Mouse (Mus musculus) hindbrain, embryonic 13.5 days (tissue): ENCODE measurements around the gene Nfib. TPM values are rescaled to one million over a fixed set of nuclear protein-coding genes. Genes with fewer than 3 reads are reported as not detected.
A peak's percentile ranks its signal among the peaks of the same experiment; 100 is the strongest.

ENCODE experiments used
- ATAC-seq: fragments of 200-750 bp; cut with Nextera tagmentation; 2 replicates; pipeline ENCODE4 v1.8.0; 2017; ENCODE audit warnings: moderate TSS enrichment; ENCODE audit not compliant: low FRiP score
- H3K27ac ChIP-seq: fragments of 300-500 bp; sonication (generic); 2 replicates; pipeline ENCODE4 v1.5.1; 2015; ENCODE audit warnings: inconsistent platforms, mild to moderate bottlenecking, moderate library complexity
- H3K27me3 ChIP-seq: fragments of 300-500 bp; sonication (generic); 2 replicates; pipeline ENCODE4 v1.6.1; 2015; ENCODE audit warnings: mild to moderate bottlenecking, inconsistent platforms
- H3K36me3 ChIP-seq: fragments of 300-500 bp; sonication (generic); 2 replicates; pipeline ENCODE4 v1.6.1; 2015; ENCODE audit warnings: mild to moderate bottlenecking, inconsistent platforms
- H3K4me1 ChIP-seq: fragments of 300-500 bp; sonication (generic); replicated peaks from 2 replicates; pipeline ENCODE4 v1.6.1; 2015; ENCODE audit warnings: inconsistent platforms
- H3K4me2 ChIP-seq: fragments of 300-500 bp; sonication (generic); 2 replicates; pipeline ENCODE4 v1.6.1; 2015; ENCODE audit warnings: inconsistent platforms, mild to moderate bottlenecking, moderate library complexity
- H3K4me3 ChIP-seq: fragments of 300-500 bp; sonication (generic); 2 replicates; pipeline ENCODE4 v1.5.1; 2015; ENCODE audit warnings: mild to moderate bottlenecking, inconsistent platforms
- H3K9ac ChIP-seq: fragments of 300-500 bp; sonication (generic); 2 replicates; pipeline ENCODE4 v1.6.1; 2015; ENCODE audit warnings: mild to moderate bottlenecking, inconsistent platforms
- H3K9me3 ChIP-seq: fragments of 300-500 bp; sonication (generic); 2 replicates; pipeline ENCODE4 v1.6.1; 2016; ENCODE audit warnings: inconsistent platforms
- WGBS: fragments of 180-500 bp; shearing (Covaris S2); methylation state at CpG from one replicate; pipeline ENCODE4 v1.1.7; 2015; 5-methylcytosine and 5-hydroxymethylcytosine counted together
- polyA plus RNA-seq: library from polyadenylated mRNA; unstranded; fragments of >200 nt; fragmentation: Nextera tagmentation; extraction: Ambion mirVana; gene quantifications from 2 replicates; pipeline ENCODE4 v1.2.1, GENCODE M21; 2015

Gene Nfib
- polyA plus RNA-seq, 1 experiment from 2014 or later = 107 TPM

GRCm38 (mm10) chr4:82512335-82512734 is 193.2 kb downstream of the Nfib start:
- H3K36me3 ChIP-seq = no peaks in the 10 kb centered on the region
- peak overlapping the region; percentile 75 for H3K9ac ChIP-seq
- peak overlapping the region; percentile 92 for H3K27ac ChIP-seq
- no peaks in the 10 kb centered on the region for H3K9me3 ChIP-seq
- WGBS = under 1% methylated on average over 13 of the region's 13 CpGs
- peak overlapping the region; percentile 51 for H3K4me3 ChIP-seq
- peaks cover 29% of the 10 kb centered on the region for H3K4me1 ChIP-seq
- 0 out of 2 replicates have a peak, but pooled peaks cover 2% of the 10 kb centered on the region for H3K27me3 ChIP-seq
- H3K4me2 ChIP-seq = peak overlapping the region; percentile 94
- no peak for ATAC-seq

GRCm38 (mm10) chr4:82511524-82511923 is 194.0 kb downstream of the Nfib start:
- WGBS = 0% methylated on average over 8 of the region's 8 CpGs
- peak overlapping the region; percentile 55; the same call in 1 of the 2 replicates for H3K9ac ChIP-seq
- peaks cover 34% of the 10 kb centered on the region for H3K4me1 ChIP-seq
- H3K9me3 ChIP-seq = no peaks in the 10 kb centered on the region
- H3K4me2 ChIP-seq = peak overlapping the region; percentile 94
- no peaks in the 10 kb centered on the region for H3K36me3 ChIP-seq
- H3K4me3 ChIP-seq = peak overlapping the region; percentile 51
- 0 out of 2 replicates have a peak, but pooled peaks cover 2% of the 10 kb centered on the region for H3K27me3 ChIP-seq
- peak overlapping the region; percentile 92 for H3K27ac ChIP-seq
- ATAC-seq = peak; percentile 37; the same call in 1 of the 2 replicates

- Histone ChIP-seq H3K27ac (peak overlapping the region; percentile 92), H3K27me3 (0 out of 2 replicates have a peak, but pooled peaks cover 2% of the 10 kb centered on the region), H3K4me1 (peaks cover 34% of the 10 kb centered on the region), H3K4me3 (peak overlapping the region; percentile 51), H3K36me3 (no peaks in the 10 kb centered on the region), H3K9ac (peak overlapping the region; percentile 56), H3K4me2 (peak overlapping the region; percentile 94), H3K9me3 (no peaks in the 10 kb centered on the region)
- no peak for ATAC-seq
- WGBS = 4% methylated on average over 16 of the region's 16 CpGs
Measured at GRCm38 (mm10) chr4:82511001-82511513, 194.5 kb downstream of the Nfib start.

GRCm38 (mm10) chr4:82509771-82510170 is 195.8 kb downstream of the Nfib start:
- no peak for ATAC-seq
- H3K27ac ChIP-seq = peak overlapping the region; percentile 99
- peak overlapping the region; percentile 84 for H3K4me3 ChIP-seq
- H3K27me3 ChIP-seq = 0 out of 2 replicates have a peak, but pooled peaks cover 2% of the 10 kb centered on the region
- peak overlapping the region; percentile 99 for H3K9ac ChIP-seq
- H3K4me2 ChIP-seq = peak overlapping the region; percentile 94
- H3K36me3 ChIP-seq = no peaks in the 10 kb centered on the region
- H3K9me3 ChIP-seq = no peaks in the 10 kb centered on the region
- WGBS = 11% methylated on average over 4 of the region's 4 CpGs
- H3K4me1 ChIP-seq = peaks cover 34% of the 10 kb centered on the region

- H3K9me3 ChIP-seq = no peaks in the 10 kb centered on the region
- 25% methylated on average over 2 of the region's 2 CpGs for WGBS
- no peaks in the 10 kb centered on the region for H3K36me3 ChIP-seq
- peak overlapping the region; percentile 94 for H3K4me2 ChIP-seq
- H3K4me1 ChIP-seq = peaks cover 37% of the 10 kb centered on the region
- peaks cover 4% of the 10 kb centered on the region; the same call in 1 of the 2 replicates for H3K27me3 ChIP-seq
- no peak for ATAC-seq
- H3K9ac ChIP-seq = peak overlapping the region; percentile 99
- H3K27ac ChIP-seq = peak overlapping the region; percentile 99
- peak overlapping the region; percentile 84 for H3K4me3 ChIP-seq
Measured at GRCm38 (mm10) chr4:82509166-82509767, 196.3 kb downstream of the Nfib start.

GRCm38 (mm10) chr4:82508281-82508687 is 197.3 kb downstream of the Nfib start:
- peak overlapping the region; percentile 94 for H3K4me2 ChIP-seq
- 5% methylated on average over 7 of the region's 7 CpGs for WGBS

GRCm38 (mm10) chr4:82507541-82508280 is 197.8 kb downstream of the Nfib start:
- H3K4me2 ChIP-seq = peak overlapping the region; percentile 94
- peaks cover 39% of the 10 kb centered on the region for H3K4me1 ChIP-seq
- H3K9ac ChIP-seq = peak overlapping the region; percentile 99
- WGBS = 3% methylated on average over 15 of the region's 15 CpGs
- peaks cover 5% of the 10 kb centered on the region; the same call in 1 of the 2 replicates for H3K27me3 ChIP-seq
- no peaks in the 10 kb centered on the region for H3K9me3 ChIP-seq
- ATAC-seq = no peak
- H3K4me3 ChIP-seq = peak overlapping the region; percentile 84
- peak overlapping the region; percentile 99 for H3K27ac ChIP-seq
- H3K36me3 ChIP-seq = no peaks in the 10 kb centered on the region

More at GRCm38 (mm10) chr4:82508281-82508687, 197.3 kb downstream of the Nfib start:
- no peak for ATAC-seq
- Histone ChIP-seq H3K27me3 (peaks cover 5% of the 10 kb centered on the region; the same call in 1 of the 2 replicates), H3K36me3 (no peaks in the 10 kb centered on the region), H3K4me3 (peak overlapping the region; percentile 84), H3K27ac (peak overlapping the region; percentile 99), H3K4me1 (peaks cover 40% of the 10 kb centered on the region), H3K9ac (peak overlapping the region; percentile 99), H3K9me3 (no peaks in the 10 kb centered on the region)

GRCm38 (mm10) chr4:82506731-82507331 is 198.7 kb downstream of the Nfib start:
- Histone ChIP-seq H3K27ac (peak overlapping the region; percentile 99), H3K4me3 (peak overlapping the region; percentile 84), H3K9me3 (no peaks in the 10 kb centered on the region), H3K36me3 (no peaks in the 10 kb centered on the region), H3K4me2 (peak overlapping the region; percentile 94), H3K4me1 (peaks cover 31% of the 10 kb centered on the region), H3K9ac (peak overlapping the region; percentile 99), H3K27me3 (peaks cover 5% of the 10 kb centered on the region; the same call in 1 of the 2 replicates)
- ATAC-seq = peak; percentile 70
- WGBS = under 1% methylated on average over 26 of the region's 30 CpGs

- H3K27me3 ChIP-seq = peaks cover 5% of the 10 kb centered on the region; the same call in 1 of the 2 replicates
- H3K4me1 ChIP-seq = peaks cover 24% of the 10 kb centered on the region
- under 1% methylated on average over 22 of the region's 81 CpGs for WGBS
- peak; percentile 73 for ATAC-seq
- H3K4me2 ChIP-seq = peak overlapping the region; percentile 94
- no peaks in the 10 kb centered on the region for H3K9me3 ChIP-seq
- peak overlapping the region; percentile 99 for H3K9ac ChIP-seq
- no peaks in the 10 kb centered on the region for H3K36me3 ChIP-seq
- H3K27ac ChIP-seq = peak overlapping the region; percentile 99
- peak overlapping the region; percentile 84 for H3K4me3 ChIP-seq
Measured at GRCm38 (mm10) chr4:82506081-82506730, 199.3 kb downstream of the Nfib start.

GRCm38 (mm10) chr4:82505121-82506031 is 200.2 kb downstream of the Nfib start:
- ATAC-seq = peak; percentile 41
- Histone ChIP-seq H3K27ac (peak overlapping the region; percentile 99), H3K4me1 (peaks cover 23% of the 10 kb centered on the region), H3K9ac (peak overlapping the region; percentile 99), H3K9me3 (no peaks in the 10 kb centered on the region), H3K4me3 (peak overlapping the region; percentile 84), H3K36me3 (no peaks in the 10 kb centered on the region), H3K4me2 (peak overlapping the region; percentile 94), H3K27me3 (peaks cover 5% of the 10 kb centered on the region; the same call in 1 of the 2 replicates)
- WGBS = under 1% methylated on average over 50 of the region's 72 CpGs
